Mouse (Mus musculus) liver, adult 2 months (tissue): Measurements from ENCODE around the gene Arhgef5.

ENCODE experiments used
- CTCF ChIP-seq: fragments of 200-500 bp; IDR thresholded peaks from 2 replicates; pipeline ENCODE4 v1.5.1; 2011; ENCODE audit warnings: low read depth, low read length, control low read depth
- POLR2A ChIP-seq: fragments of 200-500 bp; IDR thresholded peaks from 2 replicates; pipeline ENCODE4 v1.6.1; 2011; ENCODE audit warnings: low read length, control low read depth; ENCODE audit not compliant: insufficient read depth; ENCODE audit errors: extremely low read depth

- no peak for TF ChIP-seq CTCF
- TF ChIP-seq POLR2A = no peak
These were observed 12.4 kb upstream of the Arhgef5 start for GRCm38 (mm10) chr6:43252994-43253393.
